ENCODE assay signal across 8 mouse cellular contexts in genomic region chrX:8864331-8864730, GRCm38 (mm10). TPM values are rescaled to one million over a fixed set of nuclear protein-coding genes. Genes with fewer than 3 reads are reported as not detected.
DNase-seq lines count a peak whose midpoint lies in the region.

No protein-coding gene starts in this region.

- DNase-seq in T-cell, adult 2 months (ENCODE audit: low spot score), result peak; percentile 40
- peak; percentile 80 to 88 for DNase-seq in cerebellum, postnatal 14 days
- DNase-seq in frontal cortex, postnatal 25 days (ENCODE audit: low spot score in 2 of 2), result peak; percentile 61 to 62
- peak; percentile 42 for DNase-seq in hindlimb bud, embryonic 11.5 days (ENCODE audit: extremely low spot score, low read depth, low spot score)
- DNase-seq in layer of hippocampus, postnatal 36 days, result peak; percentile 53 to 63
- DNase-seq in lung, postnatal 4 days, result peak; percentile 45 to 74
- peak; percentile 67 for DNase-seq in right cerebral cortex, postnatal 25 days
- peak; percentile 21 to 69 for DNase-seq in urinary bladder, postnatal 4 days (ENCODE audit: low spot score in 2 of 2)

RNA-seq across cellular contexts. Expression of gene Gm5751, which starts 9.7 kb away (rescaled TPM):
- total RNA-seq in layer of hippocampus, postnatal 36 days (2021), result not detected

RNA-seq across cellular contexts. Expression of gene Gm6592, which starts 20.5 kb away (rescaled TPM):
- total RNA-seq in layer of hippocampus, postnatal 36 days (2021), result not detected

RNA-seq across cellular contexts. Expression of gene B630019K06Rik, which starts 27.9 kb away (rescaled TPM):
- total RNA-seq in layer of hippocampus, postnatal 36 days (2021), result 10 to 100 TPM; 29.7 to 31.9 TPM

Comparison
In these comparisons a context has a peak if more than half of its experiments do, and no peak if none do; other contexts are left out.
1. Peak in every context shown above with its lines: DNase-seq.